Mouse (Mus musculus) testis, adult 2 months (tissue): ENCODE measurements around the gene Prr12. TPM values are rescaled to one million over a fixed set of nuclear protein-coding genes. Genes with fewer than 3 reads are reported as not detected.

ENCODE experiments used
- H3K27ac ChIP-seq: fragments of 200-500 bp; 2 replicates; pipeline ENCODE4 v1.5.1; 2012; ENCODE audit warnings: low read depth, low read length; ENCODE audit not compliant: control insufficient read depth, insufficient read depth
- H3K27me3 ChIP-seq: fragments of 200-500 bp; 2 replicates; pipeline ENCODE4 v1.6.1; 2012; ENCODE audit warnings: mild to moderate bottlenecking, low read length, moderate library complexity; ENCODE audit not compliant: control insufficient read depth, insufficient read depth
- H3K36me3 ChIP-seq: fragments of 200-500 bp; 2 replicates; pipeline ENCODE4 v1.6.1; 2012; ENCODE audit warnings: mild to moderate bottlenecking, low read length; ENCODE audit not compliant: control insufficient read depth, insufficient read depth
- H3K4me1 ChIP-seq: fragments of 200-500 bp; 2 replicates; pipeline ENCODE4 v1.6.1; 2012; ENCODE audit warnings: low read length; ENCODE audit not compliant: control insufficient read depth, insufficient read depth
- H3K4me3 ChIP-seq: fragments of 200-500 bp; 2 replicates; pipeline ENCODE4 v1.5.1; 2012; ENCODE audit warnings: low read depth, mild to moderate bottlenecking, low read length, moderate library complexity, mixed read lengths; ENCODE audit not compliant: control insufficient read depth
- CTCF ChIP-seq: fragments of 200-500 bp; IDR thresholded peaks from 2 replicates; pipeline ENCODE4 v1.5.1; 2012; ENCODE audit warnings: low read depth, mild to moderate bottlenecking, inconsistent platforms, low read length, moderate library complexity; ENCODE audit not compliant: control insufficient read depth, insufficient read depth, insufficient replicate concordance
- POLR2A ChIP-seq: fragments of 200-500 bp; IDR thresholded peaks from 2 replicates; pipeline ENCODE4 v1.6.1; 2012; ENCODE audit warnings: low read depth, mild to moderate bottlenecking, inconsistent platforms, low read length, moderate library complexity; ENCODE audit not compliant: control insufficient read depth
- polyA plus RNA-seq: library from polyadenylated mRNA; depleted of rRNA; stranded (reverse); fragments of >200 nt; gene quantifications from 2 replicates; pipeline ENCODE4 v1.2.3, GENCODE M21; 2012

Gene Prr12
- polyA plus RNA-seq, 1 experiment, result 3.4 TPM

GRCm38 (mm10) chr7:45017242-45018061 is 35.2 kb downstream of the Prr12 start, which contains the start of gene Rras:
TSS of gene Rras (plus strand) at chr7:45017961.
- peak within 1 kb of the TSS; percentile 71 for H3K27ac ChIP-seq
- peaks cover 17% of the 10 kb centered on the region for H3K4me1 ChIP-seq
- TF ChIP-seq CTCF (no peak), POLR2A (peak; percentile 61)
- no peaks in the 10 kb centered on the region for H3K27me3 ChIP-seq
- peak within 1 kb of the TSS; percentile 64 for H3K4me3 ChIP-seq
- no peaks in the 10 kb centered on the region for H3K36me3 ChIP-seq

GRCm38 (mm10) chr7:45016761-45017160 is 35.9 kb downstream of the Prr12 start:
- H3K27ac ChIP-seq, result peak overlapping the region; percentile 71
- peaks cover 17% of the 10 kb centered on the region for H3K4me1 ChIP-seq
- no peaks in the 10 kb centered on the region for H3K27me3 ChIP-seq
- no peak for TF ChIP-seq CTCF
- TF ChIP-seq POLR2A, result no peak
- H3K36me3 ChIP-seq, result no peaks in the 10 kb centered on the region
- H3K4me3 ChIP-seq, result peak overlapping the region; percentile 64

GRCm38 (mm10) chr7:45015957-45016612 is 36.6 kb downstream of the Prr12 start, which contains the start of gene Scaf1:
TSS of gene Scaf1 (minus strand) at chr7:45016363.
- peak within 1 kb of the TSS; percentile 76 for H3K27ac ChIP-seq
- peak; percentile 36; the same call in 1 of the 2 replicates for TF ChIP-seq POLR2A
- no peak for TF ChIP-seq CTCF
- H3K36me3 ChIP-seq, result no peaks in the 10 kb centered on the region
- peaks cover 17% of the 10 kb centered on the region for H3K4me1 ChIP-seq
- H3K27me3 ChIP-seq, result no peaks in the 10 kb centered on the region
- peak within 1 kb of the TSS; percentile 86 for H3K4me3 ChIP-seq

- H3K27ac ChIP-seq, result peak overlapping the region; percentile 76
- H3K4me1 ChIP-seq, result peaks cover 17% of the 10 kb centered on the region
Observed at GRCm38 (mm10) chr7:45015344-45015956, 37.2 kb downstream of the Prr12 start.

DNA sequence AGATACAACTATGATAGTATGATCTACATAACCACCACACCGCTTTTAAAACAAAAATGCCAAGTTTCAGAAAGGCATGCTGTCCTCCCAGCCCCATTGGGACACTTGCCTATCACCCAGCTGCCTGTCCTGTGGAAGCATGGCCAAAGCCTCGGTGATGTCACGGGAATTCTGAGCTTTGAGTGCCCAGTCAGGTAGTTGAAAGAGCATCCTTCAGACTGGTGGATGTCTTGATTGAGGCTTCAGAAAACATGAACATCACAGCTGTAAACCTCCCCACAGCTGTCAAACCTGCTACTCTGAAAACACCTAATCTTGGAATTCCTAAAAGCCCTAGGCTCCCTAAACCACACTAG is 38.6 kb downstream of the Prr12 start:
- H3K27me3 ChIP-seq, result no peaks in the 10 kb centered on the region
- no peaks in the 10 kb centered on the region; the same call in 1 of the 2 replicates for H3K36me3 ChIP-seq
- no peak for TF ChIP-seq POLR2A
- TF ChIP-seq CTCF, result no peak
- H3K27ac ChIP-seq, result no peak overlapping the region
- H3K4me3 ChIP-seq, result no peak overlapping the region
- peaks cover 17% of the 10 kb centered on the region for H3K4me1 ChIP-seq

More at GRCm38 (mm10) chr7:45015344-45015956, 37.2 kb downstream of the Prr12 start:
- Histone ChIP-seq H3K4me3 (peak overlapping the region; percentile 86), H3K36me3 (no peaks in the 10 kb centered on the region), H3K27me3 (no peaks in the 10 kb centered on the region)
- TF ChIP-seq CTCF (no peak), POLR2A (no peak)

DNA sequence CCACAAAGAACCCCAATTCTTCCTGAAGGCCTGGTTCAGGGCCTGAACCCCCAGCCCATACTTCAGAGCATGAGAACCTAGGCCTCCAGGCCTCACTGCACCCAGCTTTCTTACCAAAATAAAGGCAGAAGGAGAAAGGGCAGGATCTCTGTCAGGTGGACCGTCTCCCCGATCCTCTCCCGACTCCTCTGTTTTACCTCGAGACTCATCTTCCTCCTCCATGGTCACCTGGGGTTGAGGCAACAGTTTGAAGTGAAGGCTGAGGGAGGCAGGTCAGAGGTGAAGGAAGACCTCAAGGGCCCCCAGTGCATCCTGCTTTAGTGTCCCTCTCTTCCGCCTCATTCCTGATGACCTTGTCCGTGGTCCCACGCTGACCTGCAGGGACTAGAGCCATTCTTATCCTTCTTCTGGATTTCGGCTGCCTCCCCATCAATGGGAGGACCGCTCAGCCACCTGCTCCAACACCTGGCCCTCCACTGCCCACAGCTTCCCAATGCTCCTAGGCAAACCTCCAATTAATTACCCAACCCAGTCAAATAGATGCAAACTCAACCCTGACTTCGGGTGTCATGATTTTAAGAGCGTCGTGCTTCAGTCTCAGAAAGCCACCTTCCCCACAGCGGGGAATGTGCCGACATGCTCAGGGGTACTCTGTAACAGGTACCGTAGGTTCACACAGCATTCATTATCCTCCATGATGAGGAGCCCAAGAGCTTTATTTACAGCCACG is 39.1 kb downstream of the Prr12 start:
- H3K4me3 ChIP-seq, result no peak overlapping the region
- H3K36me3 ChIP-seq, result no peaks in the 10 kb centered on the region; the same call in 1 of the 2 replicates
- H3K27me3 ChIP-seq, result no peaks in the 10 kb centered on the region
- TF ChIP-seq CTCF, result no peak
- H3K4me1 ChIP-seq, result peaks cover 14% of the 10 kb centered on the region
- H3K27ac ChIP-seq, result no peak overlapping the region

GRCm38 (mm10) chr7:45012824-45013223 is 39.9 kb downstream of the Prr12 start:
- Histone ChIP-seq H3K27ac (no peak overlapping the region), H3K4me1 (peaks cover 9% of the 10 kb centered on the region), H3K36me3 (no peaks in the 10 kb centered on the region; the same call in 1 of the 2 replicates), H3K27me3 (no peaks in the 10 kb centered on the region), H3K4me3 (no peak overlapping the region)
- TF ChIP-seq POLR2A (no peak), CTCF (no peak)
